Mouse (Mus musculus) kidney, postnatal 0 days (tissue): ENCODE results near the gene Itsn2. TPM values are rescaled to one million over a fixed set of nuclear protein-coding genes. Genes with fewer than 3 reads are reported as not detected.

Source experiments
- ATAC-seq: fragments of 200-750 bp; cut with Nextera tagmentation; replicated peaks from 2 replicates; pipeline ENCODE4 v1.8.0; 2017; ENCODE audit warnings: low read depth, moderate number of reproducible peaks, moderate TSS enrichment, moderate library complexity; ENCODE audit not compliant: low FRiP score
- DNase-seq: peaks from one replicate; pipeline ENCODE4 v3.0.0-alpha.2; 2016; ENCODE audit warnings: low spot score
- H3K27ac ChIP-seq: fragments of 300-500 bp; sonication (generic); 2 replicates; pipeline ENCODE4 v1.5.1; 2014; ENCODE audit warnings: mild to moderate bottlenecking
- H3K27me3 ChIP-seq: fragments of 300-500 bp; sonication (generic); 2 replicates; pipeline ENCODE4 v1.6.1; 2014; ENCODE audit warnings: low read length, mixed read lengths; ENCODE audit not compliant: insufficient read depth
- H3K36me3 ChIP-seq: fragments of 300-500 bp; sonication (generic); 2 replicates; pipeline ENCODE4 v1.6.1; 2014; ENCODE audit warnings: low read length, mixed read lengths; ENCODE audit not compliant: insufficient read depth
- H3K4me1 ChIP-seq: fragments of 300-500 bp; sonication (generic); replicated peaks from 2 replicates; pipeline ENCODE4 v1.6.1; 2014; ENCODE audit warnings: antibody characterized with exemption, low read length, mixed read lengths; ENCODE audit not compliant: insufficient read depth
- H3K4me2 ChIP-seq: fragments of 300-500 bp; sonication (generic); 2 replicates; pipeline ENCODE4 v1.6.1; 2014; ENCODE audit warnings: mild to moderate bottlenecking, low read length, moderate library complexity, mixed read lengths
- H3K4me3 ChIP-seq: fragments of 300-500 bp; sonication (generic); replicated peaks from 2 replicates; pipeline ENCODE4 v1.5.1; 2014; ENCODE audit warnings: low read depth, low read length
- H3K9ac ChIP-seq: fragments of 300-500 bp; sonication (generic); 2 replicates; pipeline ENCODE4 v1.6.1; 2014; ENCODE audit warnings: low read depth, low read length
- H3K9me3 ChIP-seq: fragments of 300-500 bp; sonication (generic); replicated peaks from 2 replicates; pipeline ENCODE4 v1.6.1; 2016; ENCODE audit warnings: low read length, inconsistent platforms, mixed read lengths
- CTCF ChIP-seq: IDR thresholded peaks from 2 replicates; pipeline ENCODE4 v1.5.1; 2016; ENCODE audit warnings: antibody characterized with exemption, low read depth, mild to moderate bottlenecking, moderate library complexity
- WGBS: fragments of 180-500 bp; shearing (Covaris S2); extraction: QIAGEN DNeasy Blood & Tissue Kit; methylation state at CpG from one replicate; pipeline ENCODE4 v1.1.7; 2014; 5-methylcytosine and 5-hydroxymethylcytosine counted together
- polyA plus RNA-seq: library from polyadenylated mRNA; unstranded; fragments of >200 nt; fragmentation: Nextera tagmentation; extraction: Ambion mirVana; gene quantifications from 2 replicates; pipeline ENCODE4 v1.2.1, GENCODE M21; 2015

Gene Itsn2
- polyA plus RNA-seq, 1 experiment from 2014 or later, result 35.7 TPM

GRCm38 (mm10) chr12:4706175-4706574, 113.7 kb downstream of the Itsn2 start:
- no peaks in the 10 kb centered on the region for H3K9me3 ChIP-seq
- WGBS, result 94% methylated on average over 5 of the region's 5 CpGs
- H3K27me3 ChIP-seq, result no peaks in the 10 kb centered on the region
- H3K9ac ChIP-seq, result no peak overlapping the region
- no peak overlapping the region for H3K4me3 ChIP-seq
- no peak for DNase-seq
- no peak overlapping the region for H3K4me2 ChIP-seq
- H3K27ac ChIP-seq, result no peak overlapping the region
- no peak for ATAC-seq
- H3K4me1 ChIP-seq, result no peaks in the 10 kb centered on the region
- no peak for TF ChIP-seq CTCF
- H3K36me3 ChIP-seq, result peaks cover 54% of the 10 kb centered on the region

- Histone ChIP-seq H3K4me1 (no peaks in the 10 kb centered on the region), H3K36me3 (peaks cover 54% of the 10 kb centered on the region), H3K9me3 (no peaks in the 10 kb centered on the region), H3K4me3 (no peak overlapping the region), H3K9ac (no peak overlapping the region), H3K27me3 (no peaks in the 10 kb centered on the region), H3K4me2 (no peak overlapping the region), H3K27ac (no peak overlapping the region)
- no peak for TF ChIP-seq CTCF
- no peak for DNase-seq
- WGBS, result 83% methylated on average over 10 of the region's 10 CpGs
- ATAC-seq, result no peak
These were observed 114.5 kb downstream of the Itsn2 start for GRCm38 (mm10) chr12:4706901-4707300.

- H3K27ac ChIP-seq, result no peak overlapping the region
- DNase-seq, result no peak
- 86% methylated on average over 14 of the region's 14 CpGs for WGBS
- H3K36me3 ChIP-seq, result peaks cover 55% of the 10 kb centered on the region
- TF ChIP-seq CTCF, result no peak
- H3K4me1 ChIP-seq, result no peaks in the 10 kb centered on the region
- H3K4me2 ChIP-seq, result no peak overlapping the region
- H3K9ac ChIP-seq, result no peak overlapping the region
- H3K9me3 ChIP-seq, result no peaks in the 10 kb centered on the region
- H3K27me3 ChIP-seq, result no peaks in the 10 kb centered on the region
- no peak overlapping the region for H3K4me3 ChIP-seq
- no peak for ATAC-seq
These were observed 115.1 kb downstream of the Itsn2 start for GRCm38 (mm10) chr12:4707488-4708017.

DNA sequence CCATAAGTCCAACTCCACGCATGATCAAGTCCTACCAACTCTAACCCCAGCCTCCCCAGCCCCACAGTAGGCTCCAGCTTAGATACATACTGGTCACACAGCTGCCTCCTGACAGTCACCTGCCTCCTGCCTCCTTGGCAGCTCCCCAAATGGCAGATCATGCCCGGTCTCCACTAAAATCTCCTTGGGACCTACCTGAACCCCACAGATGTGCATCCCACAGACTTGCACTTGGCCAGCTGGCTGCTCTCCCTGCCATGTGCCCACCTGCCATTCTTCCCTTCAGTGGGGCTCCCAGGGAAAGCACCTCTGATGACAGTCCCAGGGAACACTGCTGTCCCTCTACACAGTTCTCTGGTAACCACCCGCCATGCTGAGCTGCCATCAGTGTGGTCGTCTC, 115.9 kb downstream of the Itsn2 start:
- TF ChIP-seq CTCF, result no peak
- Histone ChIP-seq H3K4me3 (no peak overlapping the region), H3K9ac (no peak overlapping the region), H3K9me3 (no peaks in the 10 kb centered on the region), H3K27ac (no peak overlapping the region), H3K4me2 (no peak overlapping the region), H3K27me3 (no peaks in the 10 kb centered on the region), H3K36me3 (peaks cover 63% of the 10 kb centered on the region), H3K4me1 (no peaks in the 10 kb centered on the region)
- no peak for DNase-seq
- no peak for ATAC-seq
- 88% methylated on average over 4 of the region's 4 CpGs for WGBS

DNA sequence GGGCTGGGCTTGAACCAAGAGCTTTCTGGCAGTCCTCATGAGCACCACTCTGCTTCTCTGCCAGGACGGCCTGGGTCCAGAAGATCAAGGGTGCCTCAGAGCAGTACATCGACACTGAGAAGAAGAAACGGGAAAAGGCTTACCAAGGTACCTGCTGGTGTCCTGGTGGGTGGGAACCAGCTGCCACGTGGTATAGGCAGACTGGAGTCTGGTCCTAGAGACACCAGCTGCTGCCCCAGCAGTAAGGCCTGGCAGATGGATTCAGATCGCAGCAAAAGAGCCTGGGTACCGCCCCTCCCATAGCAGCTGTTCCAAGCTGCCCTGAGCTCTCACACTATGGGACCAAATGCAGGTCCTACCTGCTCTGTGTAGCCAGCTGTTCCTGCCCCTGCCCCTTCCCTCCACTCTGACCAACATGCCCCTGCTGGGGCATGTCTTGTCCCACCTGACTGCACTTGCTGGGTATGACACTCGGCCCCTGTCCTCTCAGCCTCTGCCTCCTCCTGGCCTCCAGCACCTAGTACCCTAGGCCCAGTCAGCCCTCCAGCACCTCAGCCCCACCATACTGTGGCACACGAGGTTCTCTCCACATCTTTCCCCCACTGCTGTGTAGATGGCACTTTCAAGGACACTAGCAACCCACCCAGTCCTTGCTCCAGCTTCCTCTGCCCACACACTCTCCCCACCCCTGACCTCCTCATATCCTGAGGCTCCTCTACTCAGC, 116.6 kb downstream of the Itsn2 start:
- no peak for DNase-seq
- Histone ChIP-seq H3K4me2 (no peak overlapping the region), H3K27ac (no peak overlapping the region), H3K27me3 (no peaks in the 10 kb centered on the region), H3K9ac (no peak overlapping the region), H3K9me3 (no peaks in the 10 kb centered on the region), H3K4me3 (no peak overlapping the region), H3K4me1 (no peaks in the 10 kb centered on the region), H3K36me3 (peaks cover 66% of the 10 kb centered on the region)
- ATAC-seq, result no peak; the same call in 1 of the 2 replicates
- TF ChIP-seq CTCF, result no peak
- WGBS, result 82% methylated on average over 8 of the region's 8 CpGs

DNA sequence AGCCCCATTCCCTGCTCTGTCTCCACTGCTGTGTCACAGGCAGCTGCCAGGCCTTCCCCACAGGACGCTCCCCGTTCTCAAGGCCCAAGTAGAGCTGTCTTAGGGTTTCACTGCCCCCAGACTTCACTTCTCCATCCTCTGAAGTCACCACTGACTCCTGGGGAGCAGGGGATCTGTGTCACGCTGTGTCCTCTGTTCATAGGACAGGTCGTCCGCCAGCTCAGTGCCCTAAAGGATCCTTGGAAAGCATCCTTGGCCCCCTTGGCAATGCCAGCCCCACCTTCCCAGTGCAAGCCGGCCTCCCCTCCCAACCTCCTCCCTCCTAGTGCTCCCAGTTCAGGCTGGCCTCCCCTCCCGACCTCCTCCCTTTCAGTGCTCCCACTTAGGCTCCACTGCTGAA, 117.5 kb downstream of the Itsn2 start:
- no peak overlapping the region for H3K4me3 ChIP-seq
- ATAC-seq (no peak), DNase-seq (no peak)
- H3K9ac ChIP-seq, result no peak overlapping the region
- H3K9me3 ChIP-seq, result no peaks in the 10 kb centered on the region
- no peaks in the 10 kb centered on the region for H3K4me1 ChIP-seq
- H3K36me3 ChIP-seq, result peaks cover 70% of the 10 kb centered on the region
- no peak overlapping the region for H3K27ac ChIP-seq
- H3K27me3 ChIP-seq, result no peaks in the 10 kb centered on the region
- no peak for TF ChIP-seq CTCF
- H3K4me2 ChIP-seq, result no peak overlapping the region
- WGBS, result 90% methylated on average over 7 of the region's 7 CpGs
